Mouse (Mus musculus): ENCODE measurements around the gene Bcam. TPM values are rescaled to one million over a fixed set of nuclear protein-coding genes. Genes with fewer than 3 reads are reported as not detected.

The Bcam gene
- polyA plus RNA-seq, 1 experiment from 2014 or later: 22.1 TPM

DNA sequence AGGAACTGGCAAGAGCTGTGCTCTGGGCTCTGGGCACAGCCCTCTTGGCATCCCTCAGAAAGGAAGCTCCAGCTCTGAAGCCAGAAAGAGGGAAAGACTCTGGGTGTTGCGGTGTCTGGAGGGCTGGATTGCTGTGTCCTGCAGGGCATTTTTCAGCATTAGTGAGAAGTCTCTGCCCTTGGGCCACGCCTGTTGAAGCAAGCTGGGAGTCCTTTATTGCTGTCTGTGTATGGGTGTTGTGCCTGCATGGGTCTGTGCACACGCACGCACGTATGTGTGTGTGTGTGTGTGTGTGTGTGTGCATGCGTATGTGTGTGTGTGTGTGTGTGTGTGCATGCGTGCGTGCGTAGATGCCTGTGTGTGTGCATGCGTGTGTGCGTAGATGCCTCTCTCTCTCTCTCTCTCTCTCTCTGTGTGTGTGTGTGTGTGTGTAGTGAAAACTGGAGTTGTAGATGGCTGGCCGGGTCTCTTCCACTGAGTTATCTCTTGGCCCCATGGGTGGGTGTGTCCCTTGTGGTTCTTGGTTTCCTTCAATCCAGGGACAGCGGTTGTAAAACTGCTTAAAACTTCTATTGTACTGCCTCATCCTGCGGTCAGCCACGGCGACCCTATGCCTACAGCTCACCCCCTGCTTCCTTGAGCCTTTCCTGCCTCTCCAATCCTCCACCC, 34.3 kb downstream of the Bcam start:
- Histone ChIP-seq H3K4me2 (replicated peaks; ENCODE audit: low read depth, low read length) (no peak overlapping the region), H3K4me1 (replicated peaks; ENCODE audit: control insufficient read depth, insufficient read depth, low read length) (no peaks in the 10 kb centered on the region; the same call in 1 of the 2 replicates), H3K27ac (ENCODE audit: low read depth, low read length) (no peak overlapping the region), H3K4me3 (ENCODE audit: low read depth, low read length) (no peak overlapping the region), H3K9ac (ENCODE audit: low read depth, low read length) (no peak overlapping the region), H3K27me3 (ENCODE audit: control insufficient read depth, insufficient read depth, low read length) (no peaks in the 10 kb centered on the region), H3K36me3 (ENCODE audit: control insufficient read depth, insufficient read depth, low read length) (peaks cover 5% of the 10 kb centered on the region; the same call in 1 of the 2 replicates), H3K9me3 (ENCODE audit: control insufficient read depth, low read length) (no peaks in the 10 kb centered on the region)
- no peak for DNase-seq (ENCODE audit: low spot score)
- ATAC-seq (ENCODE audit: low FRiP score): no peak
- WGBS: 95% methylated on average over 16 of the region's 16 CpGs

DNA sequence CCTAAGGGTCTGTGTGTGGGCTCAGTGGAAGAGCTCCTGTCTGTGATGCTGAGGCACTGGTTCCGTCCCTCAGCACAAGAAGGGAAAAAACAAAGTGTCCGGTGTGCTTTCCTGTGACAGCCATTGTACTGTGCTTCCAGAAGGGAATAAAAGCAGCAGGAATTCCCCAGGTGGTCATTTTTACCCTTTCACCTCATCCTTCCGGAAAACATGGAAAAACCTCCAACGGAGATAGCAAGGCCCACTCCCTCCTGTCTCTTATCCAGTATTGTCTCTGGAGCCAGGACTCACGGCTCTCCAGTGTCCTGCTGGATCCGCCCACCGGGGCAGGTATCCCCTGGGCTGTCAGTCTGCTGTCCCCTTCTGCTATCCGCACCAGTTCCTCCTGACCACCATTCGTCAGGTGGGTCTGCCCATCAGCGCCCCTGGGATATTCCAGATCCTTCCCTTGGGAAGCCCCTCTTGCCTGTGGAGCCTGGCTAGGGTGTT, 36.6 kb downstream of the Bcam start:
- Histone ChIP-seq H3K27me3 (ENCODE audit: control insufficient read depth, insufficient read depth, low read length) (no peaks in the 10 kb centered on the region), H3K4me2 (replicated peaks; ENCODE audit: low read depth, low read length) (no peak overlapping the region), H3K36me3 (ENCODE audit: control insufficient read depth, insufficient read depth, low read length) (peaks cover 5% of the 10 kb centered on the region), H3K4me3 (ENCODE audit: low read depth, low read length) (no peak overlapping the region), H3K4me1 (replicated peaks; ENCODE audit: control insufficient read depth, insufficient read depth, low read length) (no peaks in the 10 kb centered on the region), H3K27ac (ENCODE audit: low read depth, low read length) (no peak overlapping the region), H3K9ac (ENCODE audit: low read depth, low read length) (no peak overlapping the region), H3K9me3 (ENCODE audit: control insufficient read depth, low read length) (no peaks in the 10 kb centered on the region)
- 90% methylated on average over 10 of the region's 10 CpGs for WGBS
- ATAC-seq (ENCODE audit: low FRiP score) (no peak), DNase-seq (ENCODE audit: low spot score) (no peak)

DNA sequence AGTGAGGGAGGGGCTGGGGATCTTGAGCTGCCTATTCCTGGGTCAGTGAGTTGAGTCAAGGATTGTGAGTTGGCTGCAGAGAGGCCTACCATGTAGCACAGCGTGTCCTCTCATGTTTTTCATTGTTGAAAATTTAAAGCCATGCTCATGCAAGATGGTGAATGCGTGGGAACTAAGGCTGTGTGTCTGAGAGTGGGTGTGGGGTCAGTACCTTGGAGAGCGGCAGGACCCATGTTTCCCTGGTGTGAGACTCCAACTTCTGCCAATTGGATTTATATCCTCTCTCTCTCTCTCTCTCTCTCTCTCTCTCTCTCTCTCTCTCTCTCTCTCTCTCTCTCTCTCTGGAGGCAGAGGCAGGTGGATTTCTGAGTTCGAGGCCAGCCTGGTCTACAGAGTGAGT, 44.3 kb downstream of the Bcam start:
- ATAC-seq (ENCODE audit: low FRiP score) (no peak), DNase-seq (ENCODE audit: low spot score) (no peak)
- Histone ChIP-seq H3K9me3 (ENCODE audit: control insufficient read depth, low read length) (no peaks in the 10 kb centered on the region), H3K4me3 (ENCODE audit: low read depth, low read length) (no peak overlapping the region), H3K27ac (ENCODE audit: low read depth, low read length) (no peak overlapping the region), H3K36me3 (ENCODE audit: control insufficient read depth, insufficient read depth, low read length) (peaks cover 2% of the 10 kb centered on the region; the same call in 1 of the 2 replicates), H3K4me2 (replicated peaks; ENCODE audit: low read depth, low read length) (no peak overlapping the region), H3K4me1 (replicated peaks; ENCODE audit: control insufficient read depth, insufficient read depth, low read length) (no peaks in the 10 kb centered on the region), H3K27me3 (ENCODE audit: control insufficient read depth, insufficient read depth, low read length) (no peaks in the 10 kb centered on the region), H3K9ac (ENCODE audit: low read depth, low read length) (no peak overlapping the region)
- 93% methylated on average over 4 of the region's 4 CpGs for WGBS

DNA sequence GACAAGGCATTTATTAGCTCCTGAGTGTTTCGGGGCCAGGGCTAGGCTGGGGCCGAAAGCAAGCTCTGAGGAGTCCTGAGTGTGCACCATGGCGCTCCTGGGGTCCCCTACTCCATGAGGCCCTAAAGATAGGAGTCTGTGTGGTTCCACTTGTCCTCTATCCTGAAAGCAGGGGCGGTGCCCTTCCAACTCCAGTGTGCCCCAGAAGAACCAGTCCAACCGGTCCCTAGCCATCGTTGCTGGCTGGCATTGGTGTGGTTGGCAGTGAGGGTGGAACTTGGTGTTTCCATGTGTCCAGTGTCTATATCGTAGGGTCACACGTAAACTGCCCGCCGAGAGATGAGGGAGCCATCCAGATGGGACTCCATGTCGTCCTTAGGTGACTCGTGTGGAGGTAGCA, 46.6 kb downstream of the Bcam start:
- no peak overlapping the region for H3K27ac ChIP-seq (ENCODE audit: low read depth, low read length)
- peaks cover 2% of the 10 kb centered on the region for H3K9me3 ChIP-seq (ENCODE audit: control insufficient read depth, low read length)
- H3K4me3 ChIP-seq (ENCODE audit: low read depth, low read length): no peak overlapping the region
- ATAC-seq (ENCODE audit: low FRiP score): no peak
- no peaks in the 10 kb centered on the region for H3K4me1 ChIP-seq (replicated peaks; ENCODE audit: control insufficient read depth, insufficient read depth, low read length)
- DNase-seq (ENCODE audit: low spot score): no peak
- no peak overlapping the region for H3K9ac ChIP-seq (ENCODE audit: low read depth, low read length)
- H3K36me3 ChIP-seq (ENCODE audit: control insufficient read depth, insufficient read depth, low read length): peaks cover 2% of the 10 kb centered on the region; the same call in 1 of the 2 replicates
- no peaks in the 10 kb centered on the region for H3K27me3 ChIP-seq (ENCODE audit: control insufficient read depth, insufficient read depth, low read length)
- whole genome bisulfite sequencing: 96% methylated on average over 12 of the region's 12 CpGs
- H3K4me2 ChIP-seq (replicated peaks; ENCODE audit: low read depth, low read length): no peak overlapping the region

DNA sequence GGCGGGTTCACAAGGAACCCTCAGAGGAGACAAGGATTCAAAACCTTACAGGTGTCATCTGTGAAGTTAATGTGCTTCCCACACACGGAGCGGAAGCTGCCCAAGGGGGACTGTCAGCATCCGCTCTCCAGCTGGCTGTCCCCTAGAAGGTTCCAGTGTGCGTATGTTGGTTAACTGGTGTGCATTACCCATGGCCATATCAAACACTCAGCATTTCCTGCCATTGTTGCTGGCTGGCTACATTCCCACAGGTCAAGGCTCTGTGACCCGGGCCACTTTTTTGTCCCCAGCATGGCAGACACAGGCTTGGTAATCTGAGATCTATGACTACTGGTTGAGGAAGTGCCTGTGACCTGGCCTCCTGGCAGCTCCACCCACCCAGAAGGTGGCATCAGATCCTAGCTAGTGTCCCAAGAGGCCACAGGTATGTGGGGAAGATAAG, 48.0 kb downstream of the Bcam start:
- Histone ChIP-seq H3K36me3 (ENCODE audit: control insufficient read depth, insufficient read depth, low read length) (0 out of 2 replicates have a peak, but pooled peaks cover 2% of the 10 kb centered on the region), H3K27ac (ENCODE audit: low read depth, low read length) (no peak overlapping the region), H3K9ac (ENCODE audit: low read depth, low read length) (no peak overlapping the region), H3K4me1 (replicated peaks; ENCODE audit: control insufficient read depth, insufficient read depth, low read length) (no peaks in the 10 kb centered on the region), H3K4me3 (ENCODE audit: low read depth, low read length) (no peak overlapping the region), H3K9me3 (ENCODE audit: control insufficient read depth, low read length) (peaks cover 2% of the 10 kb centered on the region), H3K27me3 (ENCODE audit: control insufficient read depth, insufficient read depth, low read length) (no peaks in the 10 kb centered on the region), H3K4me2 (replicated peaks; ENCODE audit: low read depth, low read length) (no peak overlapping the region)
- 93% methylated on average over 6 of the region's 6 CpGs for WGBS
- ATAC-seq (ENCODE audit: low FRiP score): no peak
- no peak for DNase-seq (ENCODE audit: low spot score)

DNA sequence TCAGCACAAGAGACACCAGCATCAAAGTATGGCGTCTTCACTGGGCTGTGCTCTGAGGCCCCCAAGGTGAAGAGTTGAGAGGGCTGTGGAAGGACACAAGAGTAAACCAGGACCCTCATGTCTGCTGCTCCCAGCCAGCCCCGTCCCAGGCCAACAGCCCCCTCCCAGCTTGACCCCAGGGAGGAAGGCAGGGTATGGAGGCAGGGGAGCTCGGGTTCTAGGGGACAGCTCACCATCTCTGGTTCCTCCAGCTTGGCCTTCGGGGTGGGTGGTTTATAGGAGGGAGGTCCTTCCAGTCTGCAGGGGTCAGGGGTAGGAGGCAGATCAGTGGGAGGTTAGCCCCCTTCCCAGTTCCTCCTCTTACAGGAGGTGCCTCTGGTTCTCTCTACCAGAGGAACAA, 51.6 kb downstream of the Bcam start:
- ATAC-seq (ENCODE audit: low FRiP score): no peak
- no peak overlapping the region for H3K4me2 ChIP-seq (replicated peaks; ENCODE audit: low read depth, low read length)
- H3K36me3 ChIP-seq (ENCODE audit: control insufficient read depth, insufficient read depth, low read length): no peaks in the 10 kb centered on the region
- no peak overlapping the region for H3K9ac ChIP-seq (ENCODE audit: low read depth, low read length)
- no peak overlapping the region for H3K4me3 ChIP-seq (ENCODE audit: low read depth, low read length)
- 96% methylated on average over 4 of the region's 4 CpGs for WGBS
- H3K27ac ChIP-seq (ENCODE audit: low read depth, low read length): no peak overlapping the region
- peaks cover 4% of the 10 kb centered on the region for H3K4me1 ChIP-seq (replicated peaks; ENCODE audit: control insufficient read depth, insufficient read depth, low read length)
- no peak for DNase-seq (ENCODE audit: low spot score)
- peaks cover 2% of the 10 kb centered on the region for H3K9me3 ChIP-seq (ENCODE audit: control insufficient read depth, low read length)
- H3K27me3 ChIP-seq (ENCODE audit: control insufficient read depth, insufficient read depth, low read length): no peaks in the 10 kb centered on the region

DNA sequence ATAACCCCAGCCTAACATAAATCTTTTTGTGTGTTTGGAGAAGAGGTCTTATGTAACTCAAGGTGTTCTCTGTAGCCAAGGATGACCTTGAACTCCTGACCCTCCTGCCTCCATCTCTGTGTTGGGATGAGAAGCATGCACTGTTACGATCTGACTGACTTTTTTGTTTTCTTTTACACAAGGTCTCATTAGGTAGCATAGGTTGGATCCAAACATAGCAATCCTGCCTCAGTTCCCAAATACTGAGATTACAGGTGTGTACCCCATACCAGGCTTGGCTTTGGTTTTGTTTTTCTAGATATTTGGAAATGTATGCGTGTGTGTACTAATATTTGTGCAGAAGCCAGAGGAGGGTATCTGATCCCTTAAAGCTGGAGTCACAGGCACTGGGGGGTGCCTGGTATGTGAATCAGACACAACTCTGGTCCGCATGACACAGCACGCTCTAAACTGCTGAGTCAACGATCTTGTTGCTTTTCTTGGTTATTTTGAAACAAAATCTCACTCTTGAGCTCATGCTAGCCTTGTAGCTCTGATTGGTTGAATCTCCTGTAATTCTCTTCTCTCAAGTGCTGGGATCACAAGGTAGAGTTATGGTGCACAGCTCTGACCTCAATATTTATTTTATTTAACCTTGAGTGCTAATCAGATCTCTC, 52.4 kb downstream of the Bcam start:
- Histone ChIP-seq H3K27ac (ENCODE audit: low read depth, low read length) (no peak overlapping the region), H3K9me3 (ENCODE audit: control insufficient read depth, low read length) (peaks cover 2% of the 10 kb centered on the region), H3K9ac (ENCODE audit: low read depth, low read length) (no peak overlapping the region), H3K36me3 (ENCODE audit: control insufficient read depth, insufficient read depth, low read length) (no peaks in the 10 kb centered on the region), H3K4me1 (replicated peaks; ENCODE audit: control insufficient read depth, insufficient read depth, low read length) (peaks cover 5% of the 10 kb centered on the region), H3K4me3 (ENCODE audit: low read depth, low read length) (no peak overlapping the region), H3K4me2 (replicated peaks; ENCODE audit: low read depth, low read length) (no peak overlapping the region), H3K27me3 (ENCODE audit: control insufficient read depth, insufficient read depth, low read length) (no peaks in the 10 kb centered on the region)
- no peak for ATAC-seq (ENCODE audit: low FRiP score)
- DNase-seq (ENCODE audit: low spot score): no peak
- 96% methylated on average over 5 of the region's 5 CpGs for WGBS

DNA sequence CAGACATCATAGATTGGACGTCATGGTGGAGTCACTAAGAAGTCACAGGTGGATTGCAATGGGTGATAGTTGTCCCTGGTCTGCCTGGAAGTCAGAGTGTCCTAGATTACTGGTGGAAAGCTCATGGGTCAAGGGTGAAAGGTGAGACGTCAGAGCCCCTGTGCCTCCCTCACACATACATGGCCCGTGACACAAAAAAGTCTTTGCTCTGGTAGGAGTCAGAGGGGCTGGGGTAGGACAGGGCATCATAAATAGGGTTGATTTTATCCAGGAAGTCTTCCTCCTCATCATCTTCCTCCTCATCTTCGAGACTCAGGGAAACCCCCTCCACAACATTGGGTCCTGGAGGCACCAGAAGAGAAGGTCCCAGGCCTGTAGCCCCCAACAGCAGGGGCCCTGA, 53.5 kb downstream of the Bcam start:
- H3K9ac ChIP-seq (ENCODE audit: low read depth, low read length): no peak overlapping the region
- H3K4me3 ChIP-seq (ENCODE audit: low read depth, low read length): no peak overlapping the region
- H3K36me3 ChIP-seq (ENCODE audit: control insufficient read depth, insufficient read depth, low read length): no peaks in the 10 kb centered on the region
- peaks cover 2% of the 10 kb centered on the region for H3K9me3 ChIP-seq (ENCODE audit: control insufficient read depth, low read length)
- no peaks in the 10 kb centered on the region for H3K27me3 ChIP-seq (ENCODE audit: control insufficient read depth, insufficient read depth, low read length)
- ATAC-seq (ENCODE audit: low FRiP score): no peak
- 90% methylated on average over 4 of the region's 4 CpGs for WGBS
- peaks cover 5% of the 10 kb centered on the region for H3K4me1 ChIP-seq (replicated peaks; ENCODE audit: control insufficient read depth, insufficient read depth, low read length)
- no peak overlapping the region for H3K27ac ChIP-seq (ENCODE audit: low read depth, low read length)
- no peak overlapping the region for H3K4me2 ChIP-seq (replicated peaks; ENCODE audit: low read depth, low read length)
- DNase-seq (ENCODE audit: low spot score): no peak

DNA sequence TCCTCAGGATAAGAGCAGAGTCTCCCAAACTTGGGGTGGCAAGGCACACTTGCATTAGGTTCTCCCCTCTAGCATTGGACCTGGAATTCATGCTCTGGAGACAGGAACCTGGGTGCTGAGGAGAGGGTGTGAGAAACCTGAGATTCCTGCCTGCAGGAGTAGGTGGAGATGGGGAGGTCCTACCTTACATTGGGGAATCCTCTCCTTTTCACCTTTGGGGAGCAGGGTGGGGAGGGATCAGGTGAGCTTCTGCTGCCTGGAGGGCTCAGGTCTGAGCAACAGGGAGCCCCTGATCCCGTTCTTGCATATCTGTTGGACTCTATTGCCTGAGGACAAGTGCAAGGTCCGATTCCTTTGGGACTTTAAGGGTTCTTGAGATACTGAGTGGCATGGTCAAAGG, 54.0 kb downstream of the Bcam start:
- 73% methylated on average over 2 of the region's 2 CpGs for WGBS
- Histone ChIP-seq H3K36me3 (ENCODE audit: control insufficient read depth, insufficient read depth, low read length) (0 out of 2 replicates have a peak, but pooled peaks cover under 1% of the 10 kb centered on the region), H3K4me3 (ENCODE audit: low read depth, low read length) (peak overlapping the region; percentile 99), H3K9ac (ENCODE audit: low read depth, low read length) (no peak overlapping the region; the same call in 1 of the 2 replicates), H3K9me3 (ENCODE audit: control insufficient read depth, low read length) (peaks cover 2% of the 10 kb centered on the region), H3K4me2 (replicated peaks; ENCODE audit: low read depth, low read length) (peak overlapping the region; percentile 60; the same call in 1 of the 2 replicates), H3K27ac (ENCODE audit: low read depth, low read length) (peak overlapping the region; percentile 87; the same call in 1 of the 2 replicates), H3K4me1 (replicated peaks; ENCODE audit: control insufficient read depth, insufficient read depth, low read length) (peaks cover 5% of the 10 kb centered on the region), H3K27me3 (ENCODE audit: control insufficient read depth, insufficient read depth, low read length) (no peaks in the 10 kb centered on the region)
- DNase-seq (ENCODE audit: low spot score) (no peak), ATAC-seq (ENCODE audit: low FRiP score) (no peak)
